Mouse (Mus musculus) bone marrow, adult 2 months (tissue): ENCODE measurements around the gene Adamts12.

ENCODE experiments used
- CTCF ChIP-seq: fragments of 200-500 bp; IDR thresholded peaks from 2 replicates; pipeline ENCODE4 v1.5.1; 2011; ENCODE audit warnings: low read length, control low read depth; ENCODE audit not compliant: control insufficient read depth, insufficient read depth
- POLR2A ChIP-seq: fragments of 200-500 bp; IDR thresholded peaks from 2 replicates; pipeline ENCODE4 v1.6.1; 2011; ENCODE audit warnings: low read depth, mild to moderate bottlenecking, control low read depth, low read length, borderline replicate concordance; ENCODE audit not compliant: control insufficient read depth

DNA sequence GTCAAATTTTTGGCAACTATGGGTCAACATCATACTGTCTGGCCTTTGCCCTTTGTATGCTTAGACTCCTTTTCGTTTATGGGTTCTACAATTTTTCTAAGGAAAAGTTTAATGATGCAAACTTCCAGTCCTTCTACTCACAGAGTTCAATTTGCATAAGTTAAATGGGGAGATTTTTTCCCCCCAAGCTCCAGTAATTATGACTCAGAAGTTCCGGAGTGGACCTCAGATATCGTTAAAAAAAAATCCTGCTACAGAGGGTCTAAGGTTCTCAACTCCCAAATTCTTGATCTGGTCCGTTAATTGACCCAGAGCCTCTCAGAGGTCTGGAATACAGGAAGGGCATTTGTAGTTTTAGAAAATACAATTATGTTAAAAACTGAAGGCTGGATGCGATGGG, 297.2 kb downstream of the Adamts12 start:
- TF ChIP-seq CTCF (no peak), POLR2A (no peak)
